Mouse (Mus musculus): ENCODE measurements around the gene Sp140.
"Not testable (repeated sequence)": the region's sequence is repeated elsewhere in the genome, so short reads cannot be mapped to it uniquely, and the experiment has no call there.

DNA sequence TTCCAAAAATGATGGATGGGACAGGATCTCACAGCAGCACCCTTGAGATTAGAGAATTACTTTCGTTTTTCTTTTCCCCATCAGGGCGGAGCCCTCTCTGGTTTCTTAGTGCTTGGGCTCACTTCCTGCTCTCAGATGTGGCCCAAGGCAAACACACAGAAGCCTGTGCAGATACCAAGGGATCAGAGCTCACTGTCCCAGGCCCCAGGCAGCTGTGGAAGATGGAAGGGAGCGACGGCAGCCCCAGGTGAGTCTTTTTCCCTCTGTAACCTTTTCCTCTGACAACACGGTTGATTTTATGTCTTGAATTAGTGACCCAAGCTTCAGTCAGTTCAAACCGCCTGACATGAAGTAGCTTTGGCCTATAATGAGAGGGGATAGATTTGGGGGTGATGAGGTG, 49.7 kb downstream of the Sp140 start, which contains the start of gene Sp100:
- not testable (repeated sequence) for TF ChIP-seq CTCF (IDR thresholded peaks at IDR 0.05; ENCODE audit: low read depth); EP300 (optimal IDR thresholded peaks at IDR 0.05)
